Mouse (Mus musculus): ENCODE results near the gene Cmtm2a. TPM values are rescaled to one million over a fixed set of nuclear protein-coding genes. Genes with fewer than 3 reads are reported as not detected.
A peak's percentile ranks its signal among the peaks of the same experiment; 100 is the strongest.
"Not testable (repeated sequence)": the region's sequence is repeated elsewhere in the genome, so short reads cannot be mapped to it uniquely, and the experiment has no call there.

The Cmtm2a gene
- not detected for total RNA-seq (2022)

DNA sequence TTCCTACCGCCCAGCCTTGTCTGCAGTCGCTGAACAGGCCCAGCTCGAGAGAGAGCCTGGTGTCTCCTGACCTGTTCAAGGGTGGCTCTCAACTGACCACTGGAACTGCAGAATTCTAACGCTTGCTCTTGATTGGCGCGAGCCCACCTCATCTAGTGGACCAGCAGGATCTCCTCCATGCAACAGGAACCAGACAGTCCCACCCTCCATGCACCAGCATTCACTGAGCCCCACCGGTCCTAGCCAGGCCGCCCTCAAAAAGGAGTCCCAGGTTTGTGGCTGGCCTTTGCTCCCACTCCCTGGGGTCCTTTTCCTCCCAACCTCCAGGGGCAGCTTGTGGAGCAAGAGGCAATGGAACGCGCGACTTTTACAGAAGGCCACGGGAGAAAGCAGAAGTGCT, at the start of gene Cmtm2a:
TSS of gene Cmtm2a (minus strand) at position 101 of the 400 bp plus-strand sequence.
- not testable (repeated sequence) for DNase-seq (ENCODE audit: low spot score in 2 of 2)

DNA sequence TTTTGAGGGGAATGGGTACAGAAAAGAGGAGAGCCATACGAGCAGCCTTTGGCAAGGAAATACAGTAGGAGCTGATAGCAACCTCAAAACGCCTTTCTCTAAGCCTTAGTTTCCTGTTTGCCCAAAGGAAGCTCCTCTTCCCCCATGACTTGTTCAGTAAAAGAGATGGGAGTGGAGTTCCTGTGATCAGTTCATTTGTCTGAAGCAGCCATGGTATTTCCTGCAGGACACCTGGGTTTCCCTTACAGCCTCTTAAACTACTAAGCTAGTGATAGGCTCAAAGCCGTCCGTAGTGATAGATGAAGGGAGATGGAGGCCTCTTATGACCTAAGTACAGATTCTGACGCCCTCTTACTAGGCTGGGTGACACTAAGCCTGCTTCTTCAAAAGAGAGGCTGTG, 49.4 kb upstream of the Cmtm2a start:
- no peak for DNase-seq (ENCODE audit: low spot score in 2 of 2)

DNA sequence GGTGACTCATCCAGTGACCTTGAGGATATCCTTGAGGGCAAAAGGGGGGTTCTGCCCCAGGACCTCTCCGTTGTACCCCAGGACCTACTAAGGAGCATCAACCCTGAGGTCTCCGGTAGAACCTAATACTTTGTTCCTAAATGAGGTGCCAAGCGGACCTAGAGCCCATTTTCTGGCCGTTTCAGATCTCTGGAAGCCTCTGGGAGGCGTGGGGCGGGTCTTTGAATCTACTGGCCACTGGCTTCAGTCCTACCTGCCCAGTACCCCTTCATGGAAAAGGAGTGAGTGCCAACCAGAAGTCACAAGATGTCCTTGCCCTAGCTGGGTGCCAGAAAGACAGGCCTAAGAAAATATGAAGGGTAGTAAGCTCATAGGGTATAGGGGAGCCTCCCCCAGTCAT, 48.7 kb upstream of the Cmtm2a start:
- no peak for DNase-seq (ENCODE audit: low spot score in 2 of 2)

GRCm38 (mm10) chr8:104341106-104341561, 48.2 kb upstream of the Cmtm2a start:
- DNase-seq (ENCODE audit: low spot score in 2 of 2), result no peak

GRCm38 (mm10) chr8:104340233-104341105, 47.5 kb upstream of the Cmtm2a start:
- peak; percentile 50 to 62 for DNase-seq (ENCODE audit: low spot score in 2 of 2)

DNA sequence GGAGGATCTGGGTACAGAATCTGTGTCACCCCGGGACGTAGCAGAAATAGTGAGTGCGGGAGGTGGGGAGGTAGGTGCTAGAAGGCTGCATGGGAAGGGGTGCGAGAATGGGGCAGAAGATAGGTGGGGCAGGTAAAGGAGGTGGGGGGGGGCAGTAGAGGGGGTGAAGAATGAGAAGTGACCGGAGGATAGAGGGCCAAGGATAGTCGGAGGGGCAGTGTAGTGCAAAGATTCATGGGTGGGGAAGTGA, 46.9 kb upstream of the Cmtm2a start:
- DNase-seq (ENCODE audit: low spot score in 2 of 2), result no peak

DNA sequence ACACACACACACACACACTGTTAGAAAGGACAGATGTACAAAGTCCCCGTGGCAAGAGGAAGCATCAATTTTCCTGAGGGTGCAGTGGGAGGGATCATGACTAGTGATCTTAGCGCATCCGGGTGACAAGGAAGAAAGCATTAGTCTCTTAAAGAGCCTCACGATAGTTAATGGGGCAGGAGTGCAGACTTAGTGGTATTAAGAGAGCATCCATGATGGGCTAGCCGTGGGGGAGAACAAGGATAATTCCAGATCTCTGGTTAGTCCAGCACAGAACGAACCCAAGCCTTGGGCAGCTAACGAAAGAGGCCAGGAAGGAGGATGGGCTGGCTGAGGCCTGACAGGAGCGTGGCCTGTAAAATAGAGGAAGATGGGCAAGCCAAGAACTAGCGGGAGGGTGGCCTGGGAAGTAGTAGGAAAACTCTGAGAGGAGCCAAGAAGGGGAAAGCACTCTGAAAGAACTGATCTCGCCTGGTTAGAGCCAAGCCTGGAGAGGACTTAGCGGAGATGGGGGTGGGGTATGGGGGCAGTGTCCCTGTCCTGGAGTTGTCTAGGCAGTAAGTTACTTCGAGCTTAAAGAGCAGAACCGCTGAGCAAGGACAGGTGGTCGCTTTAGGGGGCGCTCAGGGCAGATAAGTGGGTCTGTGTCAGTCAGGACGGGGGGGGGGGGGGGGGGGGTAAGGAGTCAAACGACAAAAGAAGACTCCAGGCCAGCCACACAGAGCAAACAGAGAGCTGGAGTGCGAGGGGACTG, 46.4 kb upstream of the Cmtm2a start, which contains the start of gene Cmtm3:
TSS of gene Cmtm3 (plus strand) at position 182 of the 754 bp plus-strand sequence.
- DNase-seq (ENCODE audit: low spot score in 2 of 2), result no peak

- no peak for DNase-seq (ENCODE audit: low spot score in 2 of 2)
Observed at GRCm38 (mm10) chr8:104337890-104338289, 44.9 kb upstream of the Cmtm2a start.

GRCm38 (mm10) chr8:104336806-104337205, 43.8 kb upstream of the Cmtm2a start:
- no peak for DNase-seq (ENCODE audit: low spot score in 2 of 2)

GRCm38 (mm10) chr8:104334196-104334595, 41.2 kb upstream of the Cmtm2a start:
- no peak for DNase-seq (ENCODE audit: low spot score in 2 of 2)

DNA sequence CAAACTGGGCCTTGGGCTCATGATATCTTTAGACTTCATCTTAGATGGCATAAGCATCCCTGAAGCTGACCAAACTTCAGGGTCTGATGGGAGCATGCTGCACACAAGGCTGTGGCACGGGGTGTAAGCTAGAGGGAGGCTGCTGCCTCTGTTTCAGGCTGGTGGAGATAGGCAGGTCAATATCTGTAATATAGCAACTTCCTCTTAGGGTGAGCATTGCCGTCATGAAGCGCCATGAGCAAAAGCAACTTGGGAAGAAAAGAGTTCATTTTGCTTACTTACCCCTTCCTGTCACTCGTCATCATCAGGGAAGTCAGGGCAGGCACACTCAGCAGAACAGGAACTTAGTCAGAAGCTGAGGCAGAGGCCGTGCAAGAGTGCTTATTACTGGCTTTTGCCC, 40.8 kb upstream of the Cmtm2a start:
- DNase-seq (ENCODE audit: low spot score in 2 of 2), result no peak

GRCm38 (mm10) chr8:104332665-104333631, 40.0 kb upstream of the Cmtm2a start:
- DNase-seq (ENCODE audit: low spot score in 2 of 2), result no peak

DNA sequence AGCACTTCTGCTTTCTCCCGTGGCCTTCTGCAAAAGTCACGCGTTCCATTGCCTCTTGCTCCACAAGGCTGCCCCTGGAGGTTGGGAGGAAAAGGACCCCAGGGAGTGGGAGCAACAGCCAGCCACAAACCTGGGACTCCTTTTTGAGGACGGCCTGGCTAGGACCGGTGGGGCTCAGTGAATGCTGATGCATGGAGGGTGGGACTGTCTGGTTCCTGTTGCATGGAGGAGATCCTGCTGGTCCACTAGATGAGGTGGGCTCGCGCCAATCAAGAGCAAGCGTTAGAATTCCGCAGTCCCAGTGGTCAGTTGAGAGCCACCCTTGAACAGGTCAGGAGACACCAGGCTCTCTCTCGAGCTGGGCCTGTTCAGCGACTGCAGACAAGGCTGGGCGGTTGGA, 28.9 kb upstream of the Cmtm2a start, which contains the start of gene Cmtm2b:
TSS of gene Cmtm2b (plus strand) at position 301 of the 400 bp plus-strand sequence.
- DNase-seq (ENCODE audit: low spot score in 2 of 2), result not testable (repeated sequence)

GRCm38 (mm10) chr8:104321267-104321666, 28.3 kb upstream of the Cmtm2a start, which contains the start of gene Gm11020:
Gene Gm11020, plus strand, starts transcription at chr8:104321567.
- DNase-seq (ENCODE audit: low spot score in 2 of 2), result not testable (repeated sequence)

DNA sequence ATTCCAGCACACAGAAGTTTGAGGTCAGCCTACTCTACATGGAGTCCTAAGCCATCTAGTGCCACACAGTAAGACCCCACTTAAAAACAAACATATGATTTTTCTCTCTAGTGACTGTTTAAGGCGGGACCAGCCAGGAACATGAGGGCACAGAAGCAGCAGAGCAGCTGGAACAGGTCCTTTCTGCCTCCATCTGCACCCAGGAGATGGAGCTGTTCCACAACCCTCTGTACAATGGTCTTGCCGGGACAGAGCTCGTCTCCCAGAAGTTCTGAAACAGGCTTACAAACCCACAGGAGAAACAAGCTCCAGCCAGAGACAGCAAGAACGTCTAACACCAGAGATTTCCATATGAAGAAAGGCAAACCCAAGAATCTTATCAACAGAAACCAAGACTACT, 20.3 kb upstream of the Cmtm2a start:
- DNase-seq (ENCODE audit: low spot score in 2 of 2), result no peak

- DNase-seq (ENCODE audit: low spot score in 2 of 2), result not testable (repeated sequence)
Observed at GRCm38 (mm10) chr8:104312023-104312422, 19.0 kb upstream of the Cmtm2a start.

DNA sequence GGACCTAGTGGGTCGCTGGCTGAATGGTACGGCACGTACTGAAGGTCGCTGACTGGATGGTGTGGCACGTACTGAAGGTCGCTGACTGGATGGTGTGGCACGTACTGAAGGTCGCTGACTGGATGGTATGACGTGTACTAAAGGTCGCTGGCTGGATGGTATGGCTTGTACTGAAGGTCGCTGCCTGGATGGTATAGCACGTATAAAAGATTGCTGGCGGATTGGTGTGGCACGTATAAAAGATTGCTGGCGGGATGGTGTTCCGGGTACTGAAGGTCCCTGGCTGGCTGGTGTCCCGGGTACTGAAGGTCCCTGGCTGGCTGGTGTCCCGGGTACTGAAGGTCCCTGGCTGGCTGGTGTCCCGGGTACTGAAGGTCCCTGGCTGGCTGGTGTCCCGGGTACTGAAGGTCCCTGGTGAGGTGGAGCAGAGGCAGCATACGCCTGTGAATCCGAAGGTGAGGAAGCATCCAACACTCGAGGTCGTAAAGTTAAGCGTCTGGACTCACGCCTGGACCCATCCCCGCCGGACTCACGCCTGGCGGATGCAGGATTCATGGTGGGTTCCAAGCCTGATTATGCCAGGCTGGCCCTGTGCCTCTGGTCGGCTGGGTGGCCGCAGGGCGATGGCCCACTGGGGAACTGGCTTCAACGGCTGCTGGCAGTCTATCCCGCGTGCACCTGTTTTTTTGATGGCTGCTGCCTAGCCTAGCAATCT, 16.6 kb upstream of the Cmtm2a start, which contains the start of the genes Gm45711 and Cmtm1:
TSS of gene Gm45711 (minus strand) at position 641 of the 715 bp plus-strand sequence.
TSS of gene Cmtm1 (minus strand) at position 705 of the 715 bp plus-strand sequence.
- peak in 1 of 2 experiments; percentile 10 for DNase-seq (ENCODE audit: low spot score in 2 of 2)

DNA sequence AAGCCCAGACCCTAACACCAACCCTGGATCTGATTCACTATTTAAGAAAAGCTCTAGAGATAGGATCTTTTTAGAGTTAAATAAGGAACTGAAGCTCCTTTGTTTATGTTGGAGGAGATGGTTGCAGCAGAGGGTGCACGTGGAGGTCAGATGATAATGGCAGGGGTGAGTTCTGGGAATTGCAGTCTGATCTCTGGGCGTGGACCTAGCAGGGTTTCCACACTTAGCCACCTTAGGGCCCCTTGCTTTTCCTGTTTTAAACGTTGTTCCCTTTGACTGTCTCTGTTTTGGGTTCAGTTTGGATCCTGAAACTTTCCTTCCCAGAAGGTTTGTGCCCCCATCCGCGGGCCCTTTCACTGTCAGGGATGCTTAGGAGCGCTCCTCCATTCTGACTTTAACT, 15.4 kb upstream of the Cmtm2a start:
- not testable (repeated sequence) for DNase-seq (ENCODE audit: low spot score in 2 of 2)

- no peak for DNase-seq (ENCODE audit: low spot score in 2 of 2)
Observed at GRCm38 (mm10) chr8:104304962-104305361, 12.0 kb upstream of the Cmtm2a start.

- not testable (repeated sequence) for DNase-seq (ENCODE audit: low spot score in 2 of 2)
Observed at GRCm38 (mm10) chr8:104302536-104302935, 9.6 kb upstream of the Cmtm2a start.
